Mouse (Mus musculus): ENCODE measurements around the gene Mad1l1. TPM values are rescaled to one million over a fixed set of nuclear protein-coding genes. Genes with fewer than 3 reads are reported as not detected.

Mad1l1 gene
- polyA plus RNA-seq, 1 experiment from 2014 or later = 27.8 TPM

GRCm38 (mm10) chr5:140280205-140280604 is 41.1 kb downstream of the Mad1l1 start:
- Histone ChIP-seq H3K9me3 (replicated peaks; ENCODE audit: control insufficient read depth, low read length) (no peaks in the 10 kb centered on the region), H3K4me3 (ENCODE audit: low read length) (no peak overlapping the region), H3K27ac (ENCODE audit: low read length) (no peak overlapping the region), H3K27me3 (ENCODE audit: control insufficient read depth, insufficient read depth, low read length) (no peaks in the 10 kb centered on the region), H3K4me2 (ENCODE audit: low read depth, low read length) (no peak overlapping the region), H3K4me1 (ENCODE audit: control insufficient read depth, insufficient read depth, low read length) (no peaks in the 10 kb centered on the region), H3K36me3 (ENCODE audit: control insufficient read depth, insufficient read depth) (no peaks in the 10 kb centered on the region; the same call in 1 of the 2 replicates), H3K9ac (ENCODE audit: low read length) (no peak overlapping the region)
- ATAC-seq (replicated peaks; ENCODE audit: extremely low read depth, insufficient read depth, low FRiP score) = no peak
- 86% methylated on average over 9 of the region's 9 CpGs for WGBS

GRCm38 (mm10) chr5:140276779-140277178 is 44.6 kb downstream of the Mad1l1 start:
- ATAC-seq (replicated peaks; ENCODE audit: extremely low read depth, insufficient read depth, low FRiP score) = no peak
- no peak overlapping the region for H3K9ac ChIP-seq (ENCODE audit: low read length)
- no peaks in the 10 kb centered on the region for H3K4me1 ChIP-seq (ENCODE audit: control insufficient read depth, insufficient read depth, low read length)
- H3K36me3 ChIP-seq (ENCODE audit: control insufficient read depth, insufficient read depth) = no peaks in the 10 kb centered on the region
- no peak overlapping the region for H3K4me2 ChIP-seq (ENCODE audit: low read depth, low read length)
- H3K4me3 ChIP-seq (ENCODE audit: low read length) = no peak overlapping the region
- H3K27ac ChIP-seq (ENCODE audit: low read length) = no peak overlapping the region
- H3K9me3 ChIP-seq (replicated peaks; ENCODE audit: control insufficient read depth, low read length) = no peaks in the 10 kb centered on the region
- WGBS = 81% methylated on average over 6 of the region's 6 CpGs
- H3K27me3 ChIP-seq (ENCODE audit: control insufficient read depth, insufficient read depth, low read length) = no peaks in the 10 kb centered on the region

GRCm38 (mm10) chr5:140270976-140271685 is 50.2 kb downstream of the Mad1l1 start:
- H3K36me3 ChIP-seq (ENCODE audit: control insufficient read depth, insufficient read depth) = no peaks in the 10 kb centered on the region
- no peak overlapping the region for H3K9ac ChIP-seq (ENCODE audit: low read length)
- 0 out of 2 replicates have a peak, but pooled peaks have one; percentile 32 for ATAC-seq (replicated peaks; ENCODE audit: extremely low read depth, insufficient read depth, low FRiP score)
- 91% methylated on average over 5 of the region's 5 CpGs for WGBS
- H3K4me1 ChIP-seq (ENCODE audit: control insufficient read depth, insufficient read depth, low read length) = no peaks in the 10 kb centered on the region
- H3K4me3 ChIP-seq (ENCODE audit: low read length) = no peak overlapping the region
- H3K27ac ChIP-seq (ENCODE audit: low read length) = peak overlapping the region; percentile 21; the same call in 1 of the 2 replicates
- peaks cover 4% of the 10 kb centered on the region; the same call in 1 of the 2 replicates for H3K27me3 ChIP-seq (ENCODE audit: control insufficient read depth, insufficient read depth, low read length)
- H3K4me2 ChIP-seq (ENCODE audit: low read depth, low read length) = no peak overlapping the region
- H3K9me3 ChIP-seq (replicated peaks; ENCODE audit: control insufficient read depth, low read length) = no peaks in the 10 kb centered on the region

- peaks cover 21% of the 10 kb centered on the region for H3K4me1 ChIP-seq (ENCODE audit: control insufficient read depth, insufficient read depth, low read length)
- ATAC-seq (replicated peaks; ENCODE audit: extremely low read depth, insufficient read depth, low FRiP score) = no peak
- no peak overlapping the region for H3K27ac ChIP-seq (ENCODE audit: low read length)
- H3K27me3 ChIP-seq (ENCODE audit: control insufficient read depth, insufficient read depth, low read length) = peaks cover 4% of the 10 kb centered on the region; the same call in 1 of the 2 replicates
- H3K4me2 ChIP-seq (ENCODE audit: low read depth, low read length) = no peak overlapping the region
- WGBS = 90% methylated on average over 4 of the region's 4 CpGs
- H3K36me3 ChIP-seq (ENCODE audit: control insufficient read depth, insufficient read depth) = no peaks in the 10 kb centered on the region
- H3K9ac ChIP-seq (ENCODE audit: low read length) = no peak overlapping the region
- H3K4me3 ChIP-seq (ENCODE audit: low read length) = no peak overlapping the region
- H3K9me3 ChIP-seq (replicated peaks; ENCODE audit: control insufficient read depth, low read length) = no peaks in the 10 kb centered on the region
Observed at GRCm38 (mm10) chr5:140268396-140268795, 53.0 kb downstream of the Mad1l1 start.

DNA sequence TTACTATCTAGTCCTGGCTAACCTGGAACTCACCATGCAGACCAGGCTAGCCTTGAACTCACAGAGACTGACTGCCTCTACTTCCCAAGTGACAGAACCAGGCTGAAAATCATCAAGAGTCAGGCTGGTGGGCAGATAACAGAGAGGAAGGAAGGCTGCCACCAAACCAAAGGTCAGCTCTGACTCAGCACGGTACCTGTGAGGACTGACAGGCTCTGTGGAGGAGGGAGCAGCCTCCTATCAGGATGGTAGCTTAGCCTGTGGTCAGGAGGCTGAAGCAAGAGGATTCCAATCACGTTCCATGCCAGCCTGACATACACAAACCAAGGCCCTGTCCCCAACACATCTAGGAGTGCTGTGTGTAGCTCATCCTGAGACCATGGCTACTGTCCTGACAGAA is 54.3 kb downstream of the Mad1l1 start:
- no peak overlapping the region for H3K4me2 ChIP-seq (ENCODE audit: low read depth, low read length)
- H3K4me3 ChIP-seq (ENCODE audit: low read length) = no peak overlapping the region
- WGBS = 78% methylated on average over 2 of the region's 2 CpGs
- H3K27me3 ChIP-seq (ENCODE audit: control insufficient read depth, insufficient read depth, low read length) = peaks cover 9% of the 10 kb centered on the region
- no peak overlapping the region for H3K27ac ChIP-seq (ENCODE audit: low read length)
- H3K9me3 ChIP-seq (replicated peaks; ENCODE audit: control insufficient read depth, low read length) = no peaks in the 10 kb centered on the region
- peaks cover 21% of the 10 kb centered on the region for H3K4me1 ChIP-seq (ENCODE audit: control insufficient read depth, insufficient read depth, low read length)
- no peaks in the 10 kb centered on the region for H3K36me3 ChIP-seq (ENCODE audit: control insufficient read depth, insufficient read depth)
- H3K9ac ChIP-seq (ENCODE audit: low read length) = no peak overlapping the region
- ATAC-seq (replicated peaks; ENCODE audit: extremely low read depth, insufficient read depth, low FRiP score) = no peak

DNA sequence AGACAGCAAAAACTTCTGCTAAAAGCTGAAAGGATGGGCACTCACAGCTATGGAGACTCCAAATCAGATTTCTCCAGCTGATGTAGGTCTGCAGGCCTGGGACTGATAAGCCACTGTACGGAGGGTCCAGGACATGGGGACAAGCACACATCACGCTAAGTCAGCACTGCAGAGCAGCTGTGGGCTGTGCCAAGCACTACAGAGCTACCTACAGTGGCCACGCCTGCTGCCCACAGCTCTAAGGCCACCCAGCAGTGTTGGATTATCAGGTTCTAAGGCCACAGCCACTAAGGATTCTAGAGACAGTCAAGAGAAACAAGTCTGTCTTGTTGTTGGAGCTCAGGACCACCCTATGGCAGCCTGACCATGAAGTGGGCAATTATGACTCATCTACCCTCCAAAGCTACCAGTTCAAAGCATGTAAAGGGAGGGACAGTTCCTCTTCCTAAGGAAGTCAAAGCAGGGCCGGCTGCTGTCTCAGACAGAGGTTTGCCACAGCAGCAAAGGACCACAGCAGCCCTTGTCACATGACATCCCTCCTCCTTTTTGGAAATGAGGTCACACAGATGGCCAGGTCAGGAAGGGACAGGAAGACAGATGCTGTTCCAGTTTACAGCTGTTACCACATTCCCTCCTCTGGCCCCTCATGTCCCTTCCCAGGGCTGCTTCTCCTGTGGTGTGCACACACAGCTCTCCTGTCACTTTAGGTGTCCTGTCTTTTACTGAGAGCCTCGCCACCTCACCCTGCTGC is 56.4 kb downstream of the Mad1l1 start:
- no peaks in the 10 kb centered on the region for H3K9me3 ChIP-seq (replicated peaks; ENCODE audit: control insufficient read depth, low read length)
- H3K4me1 ChIP-seq (ENCODE audit: control insufficient read depth, insufficient read depth, low read length) = peaks cover 21% of the 10 kb centered on the region
- peaks cover 16% of the 10 kb centered on the region for H3K27me3 ChIP-seq (ENCODE audit: control insufficient read depth, insufficient read depth, low read length)
- H3K36me3 ChIP-seq (ENCODE audit: control insufficient read depth, insufficient read depth) = 0 out of 2 replicates have a peak, but pooled peaks cover 3% of the 10 kb centered on the region
- peak; percentile 43; the same call in 1 of the 2 replicates for ATAC-seq (replicated peaks; ENCODE audit: extremely low read depth, insufficient read depth, low FRiP score)
- WGBS = 69% methylated on average over 5 of the region's 5 CpGs
- peak overlapping the region; percentile 68 for H3K27ac ChIP-seq (ENCODE audit: low read length)
- H3K4me2 ChIP-seq (ENCODE audit: low read depth, low read length) = no peak overlapping the region; the same call in 1 of the 2 replicates
- no peak overlapping the region for H3K4me3 ChIP-seq (ENCODE audit: low read length)
- H3K9ac ChIP-seq (ENCODE audit: low read length) = no peak overlapping the region

GRCm38 (mm10) chr5:140263754-140264749 is 57.3 kb downstream of the Mad1l1 start:
- 0 out of 2 replicates have a peak overlapping the region, but pooled peaks have one; percentile 12 for H3K4me3 ChIP-seq (ENCODE audit: low read length)
- H3K4me2 ChIP-seq (ENCODE audit: low read depth, low read length) = peak overlapping the region; percentile 45
- H3K4me1 ChIP-seq (ENCODE audit: control insufficient read depth, insufficient read depth, low read length) = peaks cover 21% of the 10 kb centered on the region
- 43% methylated on average over 30 of the region's 30 CpGs for WGBS
- H3K9ac ChIP-seq (ENCODE audit: low read length) = 0 out of 2 replicates have a peak overlapping the region, but pooled peaks have one; percentile 17
- 0 out of 2 replicates have a peak, but pooled peaks cover 3% of the 10 kb centered on the region for H3K36me3 ChIP-seq (ENCODE audit: control insufficient read depth, insufficient read depth)
- H3K27me3 ChIP-seq (ENCODE audit: control insufficient read depth, insufficient read depth, low read length) = peaks cover 16% of the 10 kb centered on the region
- H3K9me3 ChIP-seq (replicated peaks; ENCODE audit: control insufficient read depth, low read length) = no peaks in the 10 kb centered on the region
- H3K27ac ChIP-seq (ENCODE audit: low read length) = peak overlapping the region; percentile 68
- peak; percentile 61 for ATAC-seq (replicated peaks; ENCODE audit: extremely low read depth, insufficient read depth, low FRiP score)

- no peak overlapping the region for H3K27ac ChIP-seq (ENCODE audit: low read length)
- peaks cover 12% of the 10 kb centered on the region for H3K27me3 ChIP-seq (ENCODE audit: control insufficient read depth, insufficient read depth, low read length)
- H3K36me3 ChIP-seq (ENCODE audit: control insufficient read depth, insufficient read depth) = 0 out of 2 replicates have a peak, but pooled peaks cover 3% of the 10 kb centered on the region
- H3K4me2 ChIP-seq (ENCODE audit: low read depth, low read length) = no peak overlapping the region
- H3K4me1 ChIP-seq (ENCODE audit: control insufficient read depth, insufficient read depth, low read length) = peaks cover 21% of the 10 kb centered on the region
- ATAC-seq (replicated peaks; ENCODE audit: extremely low read depth, insufficient read depth, low FRiP score) = no peak
- no peaks in the 10 kb centered on the region for H3K9me3 ChIP-seq (replicated peaks; ENCODE audit: control insufficient read depth, low read length)
- no peak overlapping the region for H3K4me3 ChIP-seq (ENCODE audit: low read length)
- H3K9ac ChIP-seq (ENCODE audit: low read length) = no peak overlapping the region
- WGBS = 85% methylated on average over 3 of the region's 3 CpGs
Observed at GRCm38 (mm10) chr5:140262401-140262800, 59.0 kb downstream of the Mad1l1 start.

Measured in heart, embryonic 16.5 days (tissue).